Mouse (Mus musculus): Measurements from ENCODE around the gene Fam217b.
A peak's percentile ranks its signal among the peaks of the same experiment; 100 is the strongest.

DNA sequence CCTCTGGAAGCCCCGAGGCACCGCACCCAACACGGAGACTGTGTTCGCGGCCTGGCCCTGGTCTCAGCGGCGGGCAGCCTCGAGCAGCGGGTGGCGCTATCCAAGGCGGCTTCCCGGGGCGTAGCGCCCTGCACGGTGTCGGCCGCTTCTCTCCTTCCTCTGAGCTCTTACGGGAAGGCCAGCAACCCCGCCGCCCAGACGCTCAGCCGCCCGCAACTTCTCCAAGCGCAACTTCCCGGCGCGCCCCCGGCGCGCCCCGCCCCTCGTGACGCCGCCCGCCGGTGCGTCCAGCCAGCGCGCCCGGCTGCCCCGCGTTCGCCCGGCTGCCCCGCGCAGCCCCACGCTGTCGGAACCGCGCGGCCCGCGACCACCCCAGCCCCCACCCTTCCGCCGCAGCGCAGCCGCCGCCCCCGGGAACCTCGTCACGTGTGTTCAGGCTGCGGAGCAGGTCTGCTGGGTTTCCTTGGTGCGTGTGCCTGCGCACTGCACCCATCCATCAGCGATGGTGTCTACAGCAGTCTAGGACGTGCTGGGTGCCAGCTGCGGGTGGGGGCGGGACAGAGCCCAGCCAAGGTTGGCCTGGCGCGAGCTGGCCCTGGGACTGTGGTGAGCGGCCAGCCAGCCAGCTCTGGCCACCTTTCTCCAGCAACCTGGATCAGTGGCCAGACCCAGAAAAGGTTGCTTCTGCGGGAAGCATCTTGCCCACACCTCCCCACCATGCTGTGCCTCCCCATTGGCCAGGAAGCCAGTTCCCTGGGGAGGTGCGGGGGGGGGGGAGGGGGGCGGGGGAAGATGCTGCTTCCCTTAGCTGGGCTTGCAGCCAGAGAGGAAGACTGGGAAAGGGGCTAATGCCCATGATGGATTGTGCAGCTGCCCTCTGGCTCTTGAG is at the start of gene Fam217b, which contains the start of gene Ppp1r3d:
- TF ChIP-seq POLR2A (IDR thresholded peaks at IDR 0.05; ENCODE audit: insufficient read depth, low read depth, low read length) (peak; percentile 55), CTCF (IDR thresholded peaks at IDR 0.05) (peak; percentile 56), EP300 (IDR thresholded peaks at IDR 0.05; ENCODE audit: insufficient read depth, low read depth, low read length) (no peak)

Measured in heart, adult 2 months (tissue).